Mouse (Mus musculus) R1 (cell line): ENCODE data around the gene Olfr885.

ENCODE experiments used
- DNase-seq: peaks from one replicate; pipeline ENCODE4 v3.0.0-alpha.2; 2018; ENCODE audit warnings: low read depth, low spot score

Olfr885 gene

GRCm38 (mm10) chr9:38061022-38061421 lies at the start of gene Olfr885:
Gene Olfr885 (plus strand): TSS chr9:38061322.
- DNase-seq: no peak

- no peak for DNase-seq
Measured at GRCm38 (mm10) chr9:38025508-38025907, 35.6 kb upstream of the Olfr885 start, which contains the start of gene Olfr883. Gene Olfr883 (plus strand): TSS chr9:38025808.

- no peak for DNase-seq
Measured at GRCm38 (mm10) chr9:38046255-38046654, 14.9 kb upstream of the Olfr885 start, which contains the start of gene Olfr884. Gene Olfr884 (plus strand): TSS chr9:38046555.

GRCm38 (mm10) chr9:38083772-38084171 lies 22.6 kb downstream of the Olfr885 start, which contains the start of gene Olfr887:
Gene Olfr887 (plus strand): TSS chr9:38084072.
- DNase-seq: no peak

GRCm38 (mm10) chr9:38107828-38108227 lies 46.7 kb downstream of the Olfr885 start, which contains the start of gene Olfr888:
Gene Olfr888 (plus strand): TSS chr9:38108128.
- no peak for DNase-seq
